Mouse (Mus musculus) brain, embryonic 14.5 days (tissue): ENCODE results near the gene Mkrn2os.

Source experiments
- CTCF ChIP-seq: fragments of 200-500 bp; IDR thresholded peaks from 2 replicates; pipeline ENCODE4 v1.5.1; 2012; ENCODE audit warnings: inconsistent platforms, mild to moderate bottlenecking, moderate library complexity, borderline replicate concordance; ENCODE audit not compliant: insufficient read depth, insufficient read length; ENCODE audit errors: extremely low read depth
- POLR2A ChIP-seq: fragments of 200-500 bp; IDR thresholded peaks from 2 replicates; pipeline ENCODE4 v1.6.1; 2012; ENCODE audit warnings: mild to moderate bottlenecking, inconsistent platforms, borderline replicate concordance; ENCODE audit not compliant: poor library complexity, insufficient read depth, insufficient read length, severe bottlenecking; ENCODE audit errors: extremely low read depth

DNA sequence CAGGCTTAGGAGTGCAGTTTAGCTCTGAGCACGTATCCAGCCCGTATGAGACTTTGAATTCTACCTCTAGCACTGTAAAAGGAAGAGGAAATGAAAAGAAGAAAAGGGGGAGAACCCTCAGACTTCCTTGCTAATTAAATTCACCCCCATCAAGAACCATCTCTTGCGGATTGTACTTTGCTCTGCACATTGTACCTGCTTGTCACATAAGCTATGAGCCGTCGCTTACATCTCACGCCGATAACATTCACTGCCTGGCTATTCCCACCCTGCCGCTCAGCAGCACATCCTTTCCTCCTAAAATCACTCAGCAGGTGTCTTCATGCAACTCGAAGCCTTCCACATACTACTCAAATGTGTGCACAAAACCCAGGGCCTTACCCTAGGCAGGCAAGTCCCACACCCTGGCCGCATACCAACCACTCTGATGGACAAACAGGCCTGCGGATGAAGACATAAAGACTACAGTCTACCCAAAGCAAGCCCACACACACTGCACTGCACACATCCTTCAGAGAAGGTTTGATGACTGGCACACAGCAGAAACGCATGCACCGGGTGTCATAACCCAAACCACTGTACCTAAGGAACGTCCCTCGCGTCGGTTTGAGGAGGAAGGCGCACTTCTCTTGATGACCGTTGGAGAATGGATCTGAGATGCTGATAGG is 550 bp downstream of the Mkrn2os start:
- TF ChIP-seq CTCF: no peak
- TF ChIP-seq POLR2A: no peak
